Mouse (Mus musculus): ENCODE measurements around the gene Sfxn3. TPM values are rescaled to one million over a fixed set of nuclear protein-coding genes. Genes with fewer than 3 reads are reported as not detected.
A peak's percentile ranks its signal among the peaks of the same experiment; 100 is the strongest.
"Not testable (repeated sequence)": the region's sequence is repeated elsewhere in the genome, so short reads cannot be mapped to it uniquely, and the experiment has no call there.

Sfxn3 gene
- polyA plus RNA-seq, 1 experiment from 2014 or later, result 29.0 TPM

DNA sequence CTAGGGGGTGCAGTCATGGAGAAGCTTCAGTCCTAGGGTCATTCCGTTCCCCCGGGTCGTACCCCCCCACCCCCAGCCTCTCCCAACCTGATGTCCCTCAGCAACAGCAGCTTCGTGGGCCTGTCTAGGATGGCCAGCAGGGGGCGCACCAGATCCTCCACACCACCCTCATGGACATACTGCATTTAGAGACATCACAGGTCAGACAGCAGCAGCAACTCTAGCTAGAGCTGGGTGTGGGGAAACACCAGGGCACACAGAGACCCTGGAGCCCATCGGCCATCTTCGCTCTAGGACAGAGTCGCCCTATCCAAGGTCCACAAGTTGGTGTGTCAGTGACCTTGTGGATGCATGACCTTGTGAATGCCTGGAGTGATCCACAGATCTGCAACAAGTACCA is 17.2 kb upstream of the Sfxn3 start:
- TF ChIP-seq CTCF (IDR thresholded peaks at IDR 0.05; ENCODE audit: low read depth), result peak; percentile 86
- H3K4me3 ChIP-seq (replicated peaks; ENCODE audit: low read depth, low read length), result no peak overlapping the region
- H3K27me3 ChIP-seq (ENCODE audit: insufficient read depth, low read length), result no peaks in the 10 kb centered on the region
- DNase-seq (ENCODE audit: low spot score), result peak; percentile 71
- WGBS, result 36% methylated on average over 8 of the region's 8 CpGs
- H3K4me1 ChIP-seq (replicated peaks; ENCODE audit: insufficient read depth, low read length), result peaks cover 4% of the 10 kb centered on the region; the same call in 1 of the 2 replicates
- H3K36me3 ChIP-seq (ENCODE audit: insufficient read depth, low read length), result peaks cover 34% of the 10 kb centered on the region
- 0 out of 2 replicates have a peak overlapping the region, but pooled peaks have one; percentile 45 for H3K4me2 ChIP-seq (ENCODE audit: low read length)
- H3K9ac ChIP-seq (ENCODE audit: low read depth, low read length), result no peak overlapping the region
- H3K27ac ChIP-seq, result no peak overlapping the region
- peak; percentile 18 for ATAC-seq (replicated peaks; ENCODE audit: low FRiP score, low read depth)
- H3K9me3 ChIP-seq (replicated peaks; ENCODE audit: low read length), result no peaks in the 10 kb centered on the region

DNA sequence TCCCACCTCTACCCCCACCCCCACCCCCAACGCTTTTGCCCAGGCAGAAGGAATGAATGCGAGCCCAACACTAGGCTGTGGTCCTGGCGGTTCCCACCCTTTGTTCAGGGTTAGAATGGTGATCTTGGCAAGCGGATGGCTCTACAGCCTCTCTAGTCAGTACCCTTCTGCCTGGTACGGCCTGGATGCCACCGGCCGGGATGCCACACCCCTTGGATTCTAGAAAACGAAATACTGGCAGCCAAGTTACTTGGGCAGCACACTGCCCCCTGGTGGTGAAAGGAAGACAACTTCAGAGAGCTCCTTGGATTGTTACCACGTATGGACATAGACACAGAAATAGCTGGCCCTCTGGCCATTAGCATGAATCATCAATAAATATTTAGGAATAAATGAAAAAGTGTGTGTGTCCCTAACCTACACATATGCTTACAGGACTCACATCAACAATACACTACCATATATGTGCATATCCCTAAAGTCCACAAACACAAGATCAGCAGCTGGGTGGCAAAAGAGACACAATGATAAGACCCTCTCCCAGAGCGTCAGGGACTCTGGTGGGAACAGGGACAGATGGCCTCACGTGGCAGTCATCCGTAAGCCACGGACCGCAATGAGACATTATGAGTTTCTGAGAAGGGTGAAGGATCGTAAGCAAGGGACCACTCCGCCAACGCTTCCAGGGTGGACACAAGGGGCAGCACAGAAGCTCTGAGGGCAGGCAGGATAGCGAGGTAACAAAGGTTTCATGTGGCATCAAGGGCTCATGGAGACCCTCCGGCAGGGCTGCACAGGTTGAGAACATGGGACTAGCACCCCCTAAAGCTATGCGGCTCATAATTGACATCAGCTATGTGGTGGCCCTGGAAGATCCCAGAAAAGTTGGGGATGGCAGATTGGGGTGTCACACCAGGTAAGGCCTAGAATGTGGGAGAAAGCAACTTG is 16.3 kb upstream of the Sfxn3 start:
- Histone ChIP-seq H3K4me2 (ENCODE audit: low read length) (peak overlapping the region; percentile 45), H3K4me3 (replicated peaks; ENCODE audit: low read depth, low read length) (no peak overlapping the region), H3K9me3 (replicated peaks; ENCODE audit: low read length) (no peaks in the 10 kb centered on the region), H3K36me3 (ENCODE audit: insufficient read depth, low read length) (peaks cover 26% of the 10 kb centered on the region), H3K27me3 (ENCODE audit: insufficient read depth, low read length) (no peaks in the 10 kb centered on the region), H3K27ac (no peak overlapping the region), H3K4me1 (replicated peaks; ENCODE audit: insufficient read depth, low read length) (peaks cover 4% of the 10 kb centered on the region; the same call in 1 of the 2 replicates), H3K9ac (ENCODE audit: low read depth, low read length) (no peak overlapping the region)
- peak; percentile 96 for DNase-seq (ENCODE audit: low spot score)
- WGBS, result 39% methylated on average over 20 of the region's 20 CpGs
- peak; percentile 30; the same call in 1 of the 2 replicates for ATAC-seq (replicated peaks; ENCODE audit: low FRiP score, low read depth)
- TF ChIP-seq CTCF (IDR thresholded peaks at IDR 0.05; ENCODE audit: low read depth), result peak; percentile 90

GRCm38 (mm10) chr19:45031780-45032179 is 15.5 kb upstream of the Sfxn3 start:
- Histone ChIP-seq H3K4me2 (ENCODE audit: low read length) (no peak overlapping the region), H3K4me3 (replicated peaks; ENCODE audit: low read depth, low read length) (no peak overlapping the region), H3K36me3 (ENCODE audit: insufficient read depth, low read length) (peaks cover 21% of the 10 kb centered on the region), H3K27me3 (ENCODE audit: insufficient read depth, low read length) (no peaks in the 10 kb centered on the region), H3K9me3 (replicated peaks; ENCODE audit: low read length) (no peaks in the 10 kb centered on the region), H3K27ac (no peak overlapping the region), H3K4me1 (replicated peaks; ENCODE audit: insufficient read depth, low read length) (peaks cover 4% of the 10 kb centered on the region; the same call in 1 of the 2 replicates), H3K9ac (ENCODE audit: low read depth, low read length) (no peak overlapping the region)
- peak; percentile 94 for DNase-seq (ENCODE audit: low spot score)
- peak; percentile 96 for TF ChIP-seq CTCF (IDR thresholded peaks at IDR 0.05; ENCODE audit: low read depth)
- 20% methylated on average over 4 of the region's 4 CpGs for WGBS
- ATAC-seq (replicated peaks; ENCODE audit: low FRiP score, low read depth), result no peak

DNA sequence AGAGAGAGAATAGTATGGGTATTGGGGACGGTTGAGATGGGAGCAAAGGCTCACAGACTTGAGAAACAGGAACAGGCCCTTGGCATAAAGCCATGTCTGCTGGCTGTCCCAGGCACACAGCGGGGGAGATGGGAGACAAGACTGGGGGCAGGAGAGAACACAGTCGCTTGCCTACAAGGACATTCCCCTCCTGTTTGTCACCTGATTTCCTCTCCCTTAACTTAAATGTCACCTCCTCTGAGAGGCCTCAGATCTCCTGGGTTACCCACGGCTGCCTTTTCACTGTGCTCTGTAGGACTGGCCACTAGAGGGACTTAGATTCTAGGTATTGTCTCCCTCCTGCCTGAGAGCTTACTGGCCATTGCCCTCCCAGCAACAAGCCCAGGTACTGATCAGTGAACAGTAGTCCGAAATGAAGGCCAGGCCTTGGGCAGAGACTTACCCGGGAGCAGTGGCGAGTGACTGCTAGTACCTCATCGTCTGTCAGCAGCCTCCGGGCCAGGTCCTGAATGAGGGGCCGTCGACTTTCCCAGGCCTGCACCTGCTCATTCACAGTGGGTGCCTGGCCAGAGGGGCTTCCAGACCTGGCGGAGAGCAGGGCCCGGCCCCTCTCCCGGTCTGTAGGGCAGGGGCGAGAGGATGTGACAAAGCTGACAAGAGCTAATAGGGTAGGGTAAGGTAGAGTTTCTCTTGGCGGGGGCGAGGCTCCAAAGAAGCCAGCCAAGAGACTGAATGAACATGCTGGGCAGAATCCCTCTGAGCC is 14.6 kb upstream of the Sfxn3 start:
- DNase-seq (ENCODE audit: low spot score), result peak; percentile 77
- peak; percentile 63 for TF ChIP-seq CTCF (IDR thresholded peaks at IDR 0.05; ENCODE audit: low read depth)
- no peak overlapping the region for H3K9ac ChIP-seq (ENCODE audit: low read depth, low read length)
- H3K4me3 ChIP-seq (replicated peaks; ENCODE audit: low read depth, low read length), result no peak overlapping the region
- H3K9me3 ChIP-seq (replicated peaks; ENCODE audit: low read length), result no peaks in the 10 kb centered on the region
- H3K4me2 ChIP-seq (ENCODE audit: low read length), result no peak overlapping the region
- ATAC-seq (replicated peaks; ENCODE audit: low FRiP score, low read depth), result no peak
- H3K27ac ChIP-seq, result no peak overlapping the region
- 0 out of 2 replicates have a peak, but pooled peaks cover 11% of the 10 kb centered on the region for H3K36me3 ChIP-seq (ENCODE audit: insufficient read depth, low read length)
- no peaks in the 10 kb centered on the region for H3K27me3 ChIP-seq (ENCODE audit: insufficient read depth, low read length)
- peaks cover 4% of the 10 kb centered on the region; the same call in 1 of the 2 replicates for H3K4me1 ChIP-seq (replicated peaks; ENCODE audit: insufficient read depth, low read length)
- WGBS, result 51% methylated on average over 17 of the region's 17 CpGs

DNA sequence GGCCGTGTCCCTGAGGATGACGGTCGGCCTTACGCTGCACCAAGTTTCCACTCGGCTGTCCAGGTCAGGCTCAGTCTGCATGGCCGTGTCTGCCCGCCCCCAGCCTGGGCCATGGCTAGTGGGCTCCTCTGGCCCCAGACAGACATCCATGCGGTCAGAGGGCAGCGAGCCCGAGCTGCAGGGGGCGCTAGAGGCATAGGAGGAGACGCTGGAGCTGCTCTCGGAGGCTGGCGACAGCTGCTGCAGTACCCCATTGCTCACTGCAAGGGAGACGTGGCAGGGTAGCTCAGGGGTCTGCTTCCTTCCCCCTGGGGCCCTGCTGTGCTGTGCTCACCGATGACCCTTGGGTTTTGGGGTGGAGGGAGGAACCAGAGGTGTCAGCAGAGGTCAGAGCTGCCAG is 10.4 kb upstream of the Sfxn3 start:
- peak; percentile 66 for TF ChIP-seq CTCF (IDR thresholded peaks at IDR 0.05; ENCODE audit: low read depth)
- Histone ChIP-seq H3K9ac (ENCODE audit: low read depth, low read length) (no peak overlapping the region), H3K36me3 (ENCODE audit: insufficient read depth, low read length) (no peaks in the 10 kb centered on the region), H3K27me3 (ENCODE audit: insufficient read depth, low read length) (no peaks in the 10 kb centered on the region), H3K4me3 (replicated peaks; ENCODE audit: low read depth, low read length) (no peak overlapping the region), H3K27ac (no peak overlapping the region), H3K9me3 (replicated peaks; ENCODE audit: low read length) (no peaks in the 10 kb centered on the region), H3K4me2 (ENCODE audit: low read length) (no peak overlapping the region), H3K4me1 (replicated peaks; ENCODE audit: insufficient read depth, low read length) (no peaks in the 10 kb centered on the region)
- 30% methylated on average over 16 of the region's 16 CpGs for WGBS
- ATAC-seq (replicated peaks; ENCODE audit: low FRiP score, low read depth) (no peak; the same call in 1 of the 2 replicates), DNase-seq (ENCODE audit: low spot score) (peak; percentile 40)

DNA sequence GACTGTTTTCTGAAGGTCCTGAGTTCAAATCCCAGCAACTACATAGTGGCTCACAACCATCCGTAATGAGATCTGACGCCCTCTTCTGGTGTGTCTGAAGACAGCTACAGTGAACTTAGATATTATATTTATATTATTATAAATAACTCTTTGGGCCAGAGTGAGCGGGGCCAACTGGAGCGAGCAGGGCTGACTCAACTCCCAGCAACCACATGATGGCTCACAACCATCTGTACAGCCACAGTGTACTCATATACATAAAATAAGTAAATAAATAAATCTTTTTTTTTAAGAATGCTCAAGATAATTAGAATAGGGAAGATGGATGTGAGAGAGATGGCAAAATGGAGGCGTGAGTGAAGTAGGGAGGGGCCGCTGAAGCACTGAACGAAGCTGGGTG is 9.1 kb upstream of the Sfxn3 start:
- H3K4me2 ChIP-seq (ENCODE audit: low read length); DNase-seq (ENCODE audit: low spot score); ATAC-seq (replicated peaks; ENCODE audit: low FRiP score, low read depth); H3K4me1 ChIP-seq (replicated peaks; ENCODE audit: insufficient read depth, low read length); H3K9me3 ChIP-seq (replicated peaks; ENCODE audit: low read length); H3K27me3 ChIP-seq (ENCODE audit: insufficient read depth, low read length); H3K4me3 ChIP-seq (replicated peaks; ENCODE audit: low read depth, low read length); H3K9ac ChIP-seq (ENCODE audit: low read depth, low read length); H3K36me3 ChIP-seq (ENCODE audit: insufficient read depth, low read length); H3K27ac ChIP-seq: not testable (repeated sequence)
- 91% methylated on average over 7 of the region's 7 CpGs for WGBS

Data from kidney, postnatal 0 days (tissue).